1 mouse cellular context compared by ENCODE assay signal in the genomic region with DNA sequence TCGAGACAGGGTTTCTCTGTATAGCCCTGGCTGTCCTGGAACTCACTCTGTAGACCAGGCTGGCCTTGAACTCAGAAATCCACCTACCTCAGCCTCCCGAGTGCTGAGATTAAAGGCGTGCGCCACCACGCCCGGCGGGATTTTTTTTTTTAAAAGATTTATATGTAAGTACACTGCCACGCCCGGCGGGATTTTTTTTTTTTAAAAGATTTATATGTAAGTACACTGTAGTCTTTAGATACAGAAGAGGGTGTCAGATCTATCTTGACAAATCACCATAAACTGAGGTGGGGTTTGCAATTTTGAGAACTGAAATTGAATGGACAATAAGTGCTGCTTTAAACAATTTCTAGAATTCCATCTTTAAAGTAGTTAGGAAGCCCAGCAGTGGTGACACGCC.
TF ChIP-seq lines count a peak whose summit lies in the region.

No protein-coding gene starts in this region.

TF ChIP-seq in MEL, 35 proteins besides CTCF, POLR2A, EP300 and RAD21 (continued from another document):
- TF ChIP-seq CHD1 (IDR thresholded peaks at IDR 0.05; ENCODE audit: low read depth, low read length) = no peak; the same call in 1 of the 2 replicates
- TF ChIP-seq SMC3 (IDR thresholded peaks at IDR 0.05; ENCODE audit: low read depth, low read length) = no peak
- no peak for TF ChIP-seq ZKSCAN1 (IDR thresholded peaks at IDR 0.05; ENCODE audit: low read depth, low read length)
- TF ChIP-seq JUND (IDR thresholded peaks at IDR 0.05; ENCODE audit: low read depth, low read length) = no peak
- TF ChIP-seq NELFE (IDR thresholded peaks at IDR 0.05; ENCODE audit: low read depth, low read length) = no peak
- TF ChIP-seq ZMIZ1 (IDR thresholded peaks at IDR 0.05; ENCODE audit: low read depth, low read length) = no peak
- TF ChIP-seq ELF1 (IDR thresholded peaks at IDR 0.05; ENCODE audit: low read depth, low read length) = no peak
- TF ChIP-seq E2F4 (IDR thresholded peaks at IDR 0.05; ENCODE audit: borderline replicate concordance, low read depth, low read length) = no peak
- TF ChIP-seq CHD2 (IDR thresholded peaks at IDR 0.05; ENCODE audit: low read length) = no peak
- no peak for TF ChIP-seq USF2 (IDR thresholded peaks at IDR 0.05; ENCODE audit: borderline replicate concordance in 1 of 2, insufficient read depth in 1 of 2, low read depth in 1 of 2, low read length in 2 of 2)
